ENCODE assay signal across 9 mouse cellular contexts in the genomic region with DNA sequence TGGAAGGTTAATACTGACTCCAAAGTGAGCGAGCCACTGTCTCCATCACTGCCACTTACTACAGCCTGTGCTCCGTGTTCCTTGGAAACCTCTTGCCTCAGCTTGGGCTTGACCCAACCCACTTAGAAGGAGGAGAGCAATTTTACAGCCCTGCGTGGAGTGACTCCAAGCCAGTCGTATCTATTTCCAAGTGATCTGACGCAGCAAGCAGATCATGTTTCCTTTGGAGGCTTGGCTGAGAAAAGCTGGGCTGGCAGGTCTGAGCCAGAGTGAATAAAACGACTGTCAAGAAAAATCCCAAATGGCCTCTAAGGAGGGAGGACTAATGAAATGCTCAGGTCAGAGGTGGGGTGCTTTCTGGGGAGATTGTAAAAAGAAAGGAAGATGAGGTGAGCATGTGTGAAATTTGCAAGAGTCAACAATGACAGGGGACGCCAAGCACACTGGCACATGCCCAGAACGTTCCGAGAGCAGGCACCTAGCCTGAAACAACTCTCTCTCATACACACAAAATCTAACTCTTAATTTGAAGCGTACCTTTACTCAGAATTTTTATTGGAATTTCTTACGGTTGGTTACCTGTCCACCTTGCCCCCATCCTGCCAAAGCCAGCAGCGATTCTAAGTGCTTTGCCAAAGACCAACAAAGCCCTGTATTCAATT.
A peak's percentile ranks its signal among the peaks of the same experiment; 100 is the strongest.
DNase-seq lines count a peak whose midpoint lies in the region; ATAC-seq lines count a peak whose summit lies in the region.
"Had no signal": no experiment of that assay in that cellular context is flagged by ENCODE, and none has a peak within 500 bp of the region (broad histone marks: within the 10 kb centered on the region; RNA-seq: fewer than 3 reads in every experiment).

No protein-coding gene starts in this region.

- peak; percentile 89 for ATAC-seq in limb, embryonic 15.5 days (ENCODE audit: insufficient number of reproducible peaks, low FRiP score, low TSS enrichment, low read depth)

- intact Hi-C loops in heart, postnatal 25 days (cut with DNase I): loop anchor here (5.0 kb wide), 2 partner anchors 50 to 90 kb away; no protein-coding TSS in a partner anchor

- no peak overlapping the region for H3K9ac ChIP-seq in limb, embryonic 15.5 days

- H3K27me3 ChIP-seq in limb, embryonic 15.5 days: no peaks in the 10 kb centered on the region
- H3K27me3 ChIP-seq: CH12.LX had no signal

- no peak overlapping the region for H3K4me3 ChIP-seq in limb, embryonic 15.5 days

- peaks cover 44% of the 10 kb centered on the region for H3K4me1 ChIP-seq in limb, embryonic 15.5 days

- WGBS in limb, embryonic 15.5 days: 17% methylated on average over 12 of the region's 12 CpGs

- no peaks in the 10 kb centered on the region for H3K36me3 ChIP-seq in limb, embryonic 15.5 days

- H3K4me2 ChIP-seq in limb, embryonic 15.5 days: peak overlapping the region; percentile 24; the same call in 1 of the 2 replicates

- H3K27ac ChIP-seq in limb, embryonic 15.5 days: peak overlapping the region; percentile 88

- no peaks in the 10 kb centered on the region for H3K9me3 ChIP-seq in limb, embryonic 15.5 days

- peak; percentile 80 to 82 for DNase-seq in cerebellum, postnatal 14 days
- no peak for DNase-seq in cerebellum, adult 11-12 months
- peak; percentile 97 for DNase-seq in fibroblast of lung, adult 2 months (ENCODE audit: low read depth)
- DNase-seq in heart, postnatal 25 days (ENCODE audit: low spot score): peak; percentile 84
- DNase-seq in urinary bladder, postnatal 10 days (ENCODE audit: low spot score): peak; percentile 52
- no peak for DNase-seq in thymus, postnatal 14 days
- DNase-seq in frontal cortex, postnatal 36 days (ENCODE audit: low spot score in 2 of 2): no peak

Comparison
In these comparisons a context has a peak if more than half of its experiments do, and no peak if none do; other contexts are left out.
1. DNase-seq: peak in cerebellum, postnatal 14 days (2 of 2), fibroblast of lung, adult 2 months (single experiment), heart, postnatal 25 days (single experiment) and urinary bladder, postnatal 10 days (single experiment); none in cerebellum, adult 11-12 months (single experiment), thymus, postnatal 14 days (single experiment) and frontal cortex, postnatal 36 days (0 of 2).